Mouse (Mus musculus): Measurements from ENCODE around the gene Gm20388. TPM values are rescaled to one million over a fixed set of nuclear protein-coding genes. Genes with fewer than 3 reads are reported as not detected.

Gm20388 gene
- total RNA-seq, 1 experiment = 27.0 TPM

DNA sequence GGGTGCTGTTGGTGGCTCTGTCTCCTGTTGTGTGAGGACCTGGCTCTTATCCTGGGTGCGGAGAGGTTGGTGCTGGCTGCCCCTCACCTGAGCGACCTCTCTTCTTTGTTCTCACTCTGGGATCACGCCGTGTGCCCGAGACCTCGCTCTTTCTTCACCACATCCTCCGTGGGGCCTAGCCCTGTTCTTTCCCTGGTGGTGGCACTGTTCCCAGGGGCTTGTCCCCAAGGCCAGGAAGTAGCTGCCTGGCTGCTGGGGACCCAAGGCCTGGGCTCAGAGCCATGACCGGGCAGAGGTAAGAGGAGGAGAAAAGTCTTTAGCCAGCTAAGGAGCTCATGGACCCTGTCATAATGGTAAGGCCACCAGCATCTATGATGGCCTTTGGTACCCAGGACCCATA, 343.0 kb downstream of the Gm20388 start:
- in situ Hi-C loops (cut with MboI; ENCODE audit: low sequenced_read_pairs in 2 of 2, unreplicated experiment in 2 of 2) = no loop called here
- TF ChIP-seq ZC3H11A (IDR thresholded peaks at IDR 0.05; ENCODE audit: borderline replicate concordance, low read depth, low read length) (no peak), HCFC1 (IDR thresholded peaks at IDR 0.05; ENCODE audit: borderline replicate concordance, insufficient read depth, low read length) (no peak), MAFK (IDR thresholded peaks at IDR 0.05; ENCODE audit: insufficient read depth, low read depth, low read length) (no peak)
- peaks cover 10 to 14% of the 10 kb centered on the region in 2 experiments; a peak in 1 of 4 replicates for H3K4me1 ChIP-seq (ENCODE audit: control insufficient read depth in 2 of 2, insufficient read depth in 2 of 2, low read length in 2 of 2, poor library complexity in 1 of 2)
- H3K36me3 ChIP-seq (ENCODE audit: control insufficient read depth, insufficient read depth, low read length, poor library complexity, severe bottlenecking) = no peaks in the 10 kb centered on the region
- no peaks in the 10 kb centered on the region for H3K9me3 ChIP-seq (ENCODE audit: control insufficient read depth, insufficient read depth, low read depth, low read length)
- no peak overlapping the region for H3K27ac ChIP-seq (ENCODE audit: insufficient read depth, low read depth, low read length, poor library complexity, severe bottlenecking)
- no peak for DNase-seq (ENCODE audit: low read depth, low spot score)
- no peak overlapping the region for H3K4me3 ChIP-seq (ENCODE audit: insufficient read depth in 1 of 2, low read depth in 1 of 2, low read length in 2 of 2, poor library complexity in 1 of 2, severe bottlenecking in 1 of 2)
- no peak overlapping the region for H3K9ac ChIP-seq (ENCODE audit: insufficient read depth, low read depth, low read length, poor library complexity, severe bottlenecking)

DNA sequence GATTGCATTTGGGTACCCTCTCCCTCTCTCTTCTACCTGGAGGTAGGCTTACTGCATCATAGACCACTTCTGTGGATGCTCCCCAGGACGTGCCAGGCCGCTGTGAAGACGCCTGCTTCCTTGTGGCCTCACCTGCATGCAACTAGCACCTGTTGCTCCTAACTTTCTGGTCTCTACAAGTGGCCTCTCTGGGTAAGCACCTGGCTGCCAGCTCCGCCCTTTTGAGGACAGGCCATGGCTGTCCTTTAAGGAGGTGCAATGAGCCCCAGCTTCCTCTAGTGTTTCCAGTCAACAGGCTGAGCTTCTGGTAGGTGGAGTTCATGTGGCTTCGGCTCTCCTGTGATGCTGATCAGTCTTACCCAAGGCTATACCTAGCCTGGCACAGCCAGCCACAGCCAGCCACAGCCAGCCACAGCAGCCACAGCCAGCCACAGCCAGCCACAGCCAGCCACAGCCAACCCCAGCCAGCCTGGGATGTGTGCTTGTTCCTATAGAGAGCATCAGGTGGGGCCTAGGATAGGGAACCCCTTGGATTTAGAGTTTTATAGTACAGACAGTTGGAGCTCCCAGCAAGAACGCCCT, 344.9 kb downstream of the Gm20388 start:
- Histone ChIP-seq H3K27ac (ENCODE audit: insufficient read depth, low read depth, low read length, poor library complexity, severe bottlenecking) (no peak overlapping the region), H3K4me1 (ENCODE audit: control insufficient read depth in 2 of 2, insufficient read depth in 2 of 2, low read length in 2 of 2, poor library complexity in 1 of 2) (peaks cover 10 to 14% of the 10 kb centered on the region in 2 experiments; a peak in 1 of 4 replicates), H3K9me3 (ENCODE audit: control insufficient read depth, insufficient read depth, low read depth, low read length) (no peaks in the 10 kb centered on the region), H3K9ac (ENCODE audit: insufficient read depth, low read depth, low read length, poor library complexity, severe bottlenecking) (no peak overlapping the region), H3K36me3 (ENCODE audit: control insufficient read depth, insufficient read depth, low read length, poor library complexity, severe bottlenecking) (no peaks in the 10 kb centered on the region), H3K4me3 (ENCODE audit: insufficient read depth in 1 of 2, low read depth in 1 of 2, low read length in 2 of 2, poor library complexity in 1 of 2, severe bottlenecking in 1 of 2) (no peak overlapping the region; a peak in 1 of 4 replicates)
- no peak for DNase-seq (ENCODE audit: low read depth, low spot score)
- TF ChIP-seq HCFC1 (IDR thresholded peaks at IDR 0.05; ENCODE audit: borderline replicate concordance, insufficient read depth, low read length) (no peak), ZC3H11A (IDR thresholded peaks at IDR 0.05; ENCODE audit: borderline replicate concordance, low read depth, low read length) (no peak), MAFK (IDR thresholded peaks at IDR 0.05; ENCODE audit: insufficient read depth, low read depth, low read length) (no peak), CHD2 (IDR thresholded peaks at IDR 0.05; ENCODE audit: low read depth, low read length) (no peak), ZNF384 (IDR thresholded peaks at IDR 0.05; ENCODE audit: low read depth, low read length) (no peak)
- in situ Hi-C loops (cut with MboI; ENCODE audit: low sequenced_read_pairs in 2 of 2, unreplicated experiment in 2 of 2) = no loop called here

DNA sequence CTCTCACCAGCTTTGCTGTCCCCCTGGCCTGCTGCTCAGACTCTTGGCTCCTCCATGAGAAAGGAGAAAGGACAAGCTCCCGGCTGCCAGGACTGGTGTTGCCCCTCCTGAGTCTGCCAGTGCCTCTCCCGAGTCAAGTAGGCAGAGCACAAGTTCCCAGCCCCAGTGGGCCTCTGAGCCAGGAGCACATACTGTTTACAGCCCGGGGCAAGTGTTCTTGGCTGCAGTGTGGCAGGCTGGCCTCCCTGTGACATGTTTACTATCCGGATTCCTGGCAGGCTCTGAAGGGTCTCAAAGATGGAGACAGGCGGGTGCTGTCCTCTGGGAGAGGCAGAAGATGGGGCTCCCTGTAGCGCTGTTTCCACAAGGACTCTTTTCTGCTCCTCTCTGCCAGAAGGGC, 346.3 kb downstream of the Gm20388 start:
- Histone ChIP-seq H3K9me3 (ENCODE audit: control insufficient read depth, insufficient read depth, low read depth, low read length) (no peaks in the 10 kb centered on the region), H3K36me3 (ENCODE audit: control insufficient read depth, insufficient read depth, low read length, poor library complexity, severe bottlenecking) (no peaks in the 10 kb centered on the region), H3K4me1 (ENCODE audit: control insufficient read depth in 2 of 2, insufficient read depth in 2 of 2, low read length in 2 of 2, poor library complexity in 1 of 2) (peaks cover 8 to 15% of the 10 kb centered on the region in 2 experiments; a peak in 1 of 4 replicates), H3K9ac (ENCODE audit: insufficient read depth, low read depth, low read length, poor library complexity, severe bottlenecking) (no peak overlapping the region), H3K27ac (ENCODE audit: insufficient read depth, low read depth, low read length, poor library complexity, severe bottlenecking) (no peak overlapping the region), H3K4me3 (ENCODE audit: insufficient read depth in 1 of 2, low read depth in 1 of 2, low read length in 2 of 2, poor library complexity in 1 of 2, severe bottlenecking in 1 of 2) (peak overlapping the region in 1 of 2 experiments; percentile 12; a peak in 1 of 4 replicates)
- in situ Hi-C loops (cut with MboI; ENCODE audit: low sequenced_read_pairs in 2 of 2, unreplicated experiment in 2 of 2) = no loop called here
- DNase-seq (ENCODE audit: low read depth, low spot score) = no peak
- TF ChIP-seq ZC3H11A (IDR thresholded peaks at IDR 0.05; ENCODE audit: borderline replicate concordance, low read depth, low read length) (no peak), MAFK (IDR thresholded peaks at IDR 0.05; ENCODE audit: insufficient read depth, low read depth, low read length) (no peak), CHD2 (IDR thresholded peaks at IDR 0.05; ENCODE audit: low read depth, low read length) (no peak), ZNF384 (IDR thresholded peaks at IDR 0.05; ENCODE audit: low read depth, low read length) (no peak), HCFC1 (IDR thresholded peaks at IDR 0.05; ENCODE audit: borderline replicate concordance, insufficient read depth, low read length) (no peak)

DNA sequence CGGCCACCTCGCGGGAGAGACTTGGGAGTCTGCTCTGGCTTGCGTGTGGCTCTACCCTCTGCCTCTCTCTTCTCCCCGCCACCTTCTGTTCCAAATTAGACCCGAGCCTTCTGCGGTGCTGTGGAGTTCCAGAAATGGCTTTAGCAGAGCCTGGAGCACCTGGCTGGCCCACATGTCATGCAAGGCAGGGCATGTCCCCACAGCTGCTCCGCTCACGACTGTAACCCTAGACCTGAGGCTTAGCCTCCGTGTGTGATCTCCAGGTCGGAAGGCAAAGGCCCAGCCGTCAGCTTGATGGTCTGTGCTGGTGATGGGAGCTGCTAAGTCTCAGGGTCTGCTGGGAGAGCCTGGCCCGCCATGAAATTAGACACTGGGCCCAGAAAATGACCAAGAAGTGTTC, 348.6 kb downstream of the Gm20388 start:
- Histone ChIP-seq H3K9ac (ENCODE audit: insufficient read depth, low read depth, low read length, poor library complexity, severe bottlenecking) (no peak overlapping the region), H3K4me1 (ENCODE audit: control insufficient read depth in 2 of 2, insufficient read depth in 2 of 2, low read length in 2 of 2, poor library complexity in 1 of 2) (peaks cover 8 to 18% of the 10 kb centered on the region in 2 experiments; a peak in 1 of 4 replicates), H3K27ac (ENCODE audit: insufficient read depth, low read depth, low read length, poor library complexity, severe bottlenecking) (no peak overlapping the region), H3K9me3 (ENCODE audit: control insufficient read depth, insufficient read depth, low read depth, low read length) (no peaks in the 10 kb centered on the region), H3K36me3 (ENCODE audit: control insufficient read depth, insufficient read depth, low read length, poor library complexity, severe bottlenecking) (no peaks in the 10 kb centered on the region), H3K4me3 (ENCODE audit: insufficient read depth in 1 of 2, low read depth in 1 of 2, low read length in 2 of 2, poor library complexity in 1 of 2, severe bottlenecking in 1 of 2) (peak overlapping the region in 1 of 2 experiments; percentile 1; a peak in 1 of 4 replicates)
- in situ Hi-C loops (cut with MboI; ENCODE audit: low sequenced_read_pairs in 2 of 2, unreplicated experiment in 2 of 2) = no loop called here
- no peak for DNase-seq (ENCODE audit: low read depth, low spot score)
- no peak for TF ChIP-seq MAFK (IDR thresholded peaks at IDR 0.05; ENCODE audit: insufficient read depth, low read depth, low read length)
- TF ChIP-seq HCFC1 (IDR thresholded peaks at IDR 0.05; ENCODE audit: borderline replicate concordance, insufficient read depth, low read length) = no peak
- no peak for TF ChIP-seq ZNF384 (IDR thresholded peaks at IDR 0.05; ENCODE audit: low read depth, low read length)

DNA sequence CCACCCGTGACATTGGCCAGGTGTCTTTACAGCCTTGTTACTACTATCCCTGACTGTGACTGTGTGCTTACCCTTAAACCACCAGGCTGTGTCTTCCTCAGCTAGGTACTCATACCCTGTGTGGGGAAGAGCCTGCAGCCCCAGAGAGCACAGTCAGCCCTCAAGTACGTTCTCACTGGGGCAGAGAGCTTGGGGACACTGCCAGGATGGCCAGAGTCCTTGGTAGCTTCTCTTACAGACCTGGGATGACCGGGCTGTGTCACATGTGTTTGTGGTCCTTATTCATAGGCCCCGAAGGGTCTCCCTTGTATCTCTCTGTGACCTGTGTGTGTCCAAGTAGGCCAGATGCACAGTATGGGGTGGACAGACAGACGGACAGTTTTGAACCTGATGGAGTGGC, 350.0 kb downstream of the Gm20388 start:
- Histone ChIP-seq H3K36me3 (ENCODE audit: control insufficient read depth, insufficient read depth, low read length, poor library complexity, severe bottlenecking) (no peaks in the 10 kb centered on the region), H3K9ac (ENCODE audit: insufficient read depth, low read depth, low read length, poor library complexity, severe bottlenecking) (no peak overlapping the region), H3K4me1 (ENCODE audit: control insufficient read depth in 2 of 2, insufficient read depth in 2 of 2, low read length in 2 of 2, poor library complexity in 1 of 2) (peaks cover 5 to 15% of the 10 kb centered on the region in 2 experiments; a peak in 3 of 4 replicates), H3K9me3 (ENCODE audit: control insufficient read depth, insufficient read depth, low read depth, low read length) (no peaks in the 10 kb centered on the region), H3K4me3 (ENCODE audit: insufficient read depth in 1 of 2, low read depth in 1 of 2, low read length in 2 of 2, poor library complexity in 1 of 2, severe bottlenecking in 1 of 2) (no peak overlapping the region), H3K27ac (ENCODE audit: insufficient read depth, low read depth, low read length, poor library complexity, severe bottlenecking) (no peak overlapping the region)
- DNase-seq (ENCODE audit: low read depth, low spot score) = no peak
- TF ChIP-seq ZC3H11A (IDR thresholded peaks at IDR 0.05; ENCODE audit: borderline replicate concordance, low read depth, low read length) (no peak), ZNF384 (IDR thresholded peaks at IDR 0.05; ENCODE audit: low read depth, low read length) (no peak), CHD2 (IDR thresholded peaks at IDR 0.05; ENCODE audit: low read depth, low read length) (no peak), HCFC1 (IDR thresholded peaks at IDR 0.05; ENCODE audit: borderline replicate concordance, insufficient read depth, low read length) (no peak), MAFK (IDR thresholded peaks at IDR 0.05; ENCODE audit: insufficient read depth, low read depth, low read length) (no peak)
- in situ Hi-C loops (cut with MboI; ENCODE audit: low sequenced_read_pairs in 2 of 2, unreplicated experiment in 2 of 2) = no loop called here
